Mouse (Mus musculus) limb, embryonic 14.5 days (tissue): Measurements from ENCODE around the gene Lnx1. TPM values are rescaled to one million over a fixed set of nuclear protein-coding genes. Genes with fewer than 3 reads are reported as not detected.

Experiments used
- ATAC-seq: fragments of 200-750 bp; cut with Nextera tagmentation; 2 replicates; pipeline ENCODE4 v1.8.0; 2017; ENCODE audit warnings: low read depth, moderate number of reproducible peaks, moderate TSS enrichment; ENCODE audit not compliant: low FRiP score
- DNase-seq: peaks from one replicate; pipeline ENCODE4 v3.0.0-alpha.2; 2015; ENCODE audit warnings: low spot score
- H3K27ac ChIP-seq: fragments of 300-500 bp; sonication (generic); replicated peaks from 2 replicates; pipeline ENCODE4 v1.5.1; 2014; ENCODE audit warnings: low read depth, mild to moderate bottlenecking, low read length, moderate library complexity, mixed read lengths
- H3K27me3 ChIP-seq: fragments of 300-500 bp; sonication (generic); 2 replicates; pipeline ENCODE4 v1.6.1; 2014; ENCODE audit warnings: low read length, mixed read lengths; ENCODE audit not compliant: control insufficient read depth, insufficient read depth
- H3K36me3 ChIP-seq: fragments of 300-500 bp; sonication (generic); 2 replicates; pipeline ENCODE4 v1.6.1; 2014; ENCODE audit warnings: mild to moderate bottlenecking, low read length, moderate library complexity, mixed read lengths; ENCODE audit not compliant: control insufficient read depth, insufficient read depth
- H3K4me1 ChIP-seq: fragments of 300-500 bp; sonication (generic); 2 replicates; pipeline ENCODE4 v1.6.1; 2014; ENCODE audit warnings: antibody characterized with exemption, low read length, mixed read lengths; ENCODE audit not compliant: control insufficient read depth, insufficient read depth
- H3K4me2 ChIP-seq: fragments of 300-500 bp; sonication (generic); replicated peaks from 2 replicates; pipeline ENCODE4 v1.6.1; 2014; ENCODE audit warnings: low read depth, mild to moderate bottlenecking, low read length, moderate library complexity; ENCODE audit not compliant: severe bottlenecking
- H3K4me3 ChIP-seq: fragments of 300-500 bp; sonication (generic); replicated peaks from 2 replicates; pipeline ENCODE4 v1.5.1; 2014; ENCODE audit warnings: low read length
- H3K9ac ChIP-seq: fragments of 300-500 bp; sonication (generic); 2 replicates; pipeline ENCODE4 v1.6.1; 2014; ENCODE audit warnings: mild to moderate bottlenecking, low read depth, low read length, moderate library complexity; ENCODE audit not compliant: severe bottlenecking
- H3K9me3 ChIP-seq: fragments of 300-500 bp; sonication (generic); 2 replicates; pipeline ENCODE4 v1.6.1; 2016; ENCODE audit warnings: low read length; ENCODE audit not compliant: control insufficient read depth
- POLR2A ChIP-seq: fragments of 200-500 bp; IDR thresholded peaks from 2 replicates; pipeline ENCODE4 v1.8.0; 2012; ENCODE audit warnings: inconsistent platforms, mild to moderate bottlenecking, moderate library complexity, borderline replicate concordance; ENCODE audit not compliant: insufficient read depth, insufficient read length; ENCODE audit errors: extremely low read depth
- WGBS: fragments of 180-500 bp; shearing (Covaris S2); extraction: QIAGEN DNeasy Blood & Tissue Kit; methylation state at CpG from one replicate; pipeline ENCODE4 v1.1.7; 2014; 5-methylcytosine and 5-hydroxymethylcytosine counted together
- polyA plus RNA-seq, 2 experiments: library from polyadenylated mRNA; depleted of rRNA in 1 of 2; stranded (reverse) in 1 of 2; unstranded in 1 of 2; fragments of >200 nt; fragmentation: Nextera tagmentation in 1 of 2; extraction: Ambion mirVana in 1 of 2; gene quantifications; 2 replicates each; pipeline versions ENCODE4 v1.2.1 to v1.2.3; 2012 to 2014

Gene Lnx1
- polyA plus RNA-seq, 2 experiments, result 0.92 to 1.0 TPM

GRCm38 (mm10) chr5:74657930-74658329, 44.8 kb downstream of the Lnx1 start:
- Histone ChIP-seq H3K9me3 (no peaks in the 10 kb centered on the region), H3K36me3 (no peaks in the 10 kb centered on the region), H3K4me1 (peaks cover 16% of the 10 kb centered on the region), H3K27ac (no peak overlapping the region), H3K4me3 (no peak overlapping the region), H3K4me2 (no peak overlapping the region), H3K27me3 (no peaks in the 10 kb centered on the region), H3K9ac (no peak overlapping the region)
- ATAC-seq (no peak), DNase-seq (peak; percentile 43)
- 50% methylated on average over 6 of the region's 6 CpGs for WGBS
- no peak for TF ChIP-seq POLR2A

GRCm38 (mm10) chr5:74656410-74656809, 46.3 kb downstream of the Lnx1 start:
- Histone ChIP-seq H3K9me3 (no peaks in the 10 kb centered on the region), H3K36me3 (no peaks in the 10 kb centered on the region), H3K4me1 (peaks cover 16% of the 10 kb centered on the region), H3K27me3 (no peaks in the 10 kb centered on the region), H3K9ac (no peak overlapping the region), H3K4me3 (no peak overlapping the region), H3K4me2 (no peak overlapping the region), H3K27ac (no peak overlapping the region)
- DNase-seq, result no peak
- TF ChIP-seq POLR2A, result no peak
- no peak for ATAC-seq
- WGBS, result 82% methylated on average over 5 of the region's 5 CpGs

- H3K9ac ChIP-seq, result no peak overlapping the region
- H3K27me3 ChIP-seq, result no peaks in the 10 kb centered on the region
- H3K36me3 ChIP-seq, result no peaks in the 10 kb centered on the region
- H3K9me3 ChIP-seq, result no peaks in the 10 kb centered on the region
- DNase-seq (no peak), ATAC-seq (no peak)
- H3K4me1 ChIP-seq, result peaks cover 6% of the 10 kb centered on the region
- H3K27ac ChIP-seq, result no peak overlapping the region
- TF ChIP-seq POLR2A, result no peak
- no peak overlapping the region for H3K4me2 ChIP-seq
- no peak overlapping the region for H3K4me3 ChIP-seq
- WGBS, result 73% methylated on average over 6 of the region's 6 CpGs
Measured at GRCm38 (mm10) chr5:74654527-74654926, 48.2 kb downstream of the Lnx1 start.

GRCm38 (mm10) chr5:74653766-74654165, 48.9 kb downstream of the Lnx1 start:
- Histone ChIP-seq H3K36me3 (no peaks in the 10 kb centered on the region), H3K4me1 (peaks cover 6% of the 10 kb centered on the region), H3K4me2 (no peak overlapping the region), H3K4me3 (no peak overlapping the region), H3K27ac (no peak overlapping the region), H3K9me3 (no peaks in the 10 kb centered on the region), H3K27me3 (no peaks in the 10 kb centered on the region), H3K9ac (no peak overlapping the region)
- DNase-seq (no peak), ATAC-seq (no peak)
- 82% methylated on average over 10 of the region's 10 CpGs for WGBS
- no peak for TF ChIP-seq POLR2A

- Histone ChIP-seq H3K27me3 (no peaks in the 10 kb centered on the region), H3K27ac (no peak overlapping the region), H3K4me3 (no peak overlapping the region), H3K4me2 (no peak overlapping the region), H3K36me3 (no peaks in the 10 kb centered on the region), H3K4me1 (peaks cover 7% of the 10 kb centered on the region), H3K9me3 (no peaks in the 10 kb centered on the region), H3K9ac (no peak overlapping the region)
- TF ChIP-seq POLR2A, result no peak
- no peak for DNase-seq
- ATAC-seq, result no peak
- 96% methylated on average over 1 of the region's 1 CpGs for WGBS
Measured at GRCm38 (mm10) chr5:74649122-74649521, 53.6 kb downstream of the Lnx1 start.

- Histone ChIP-seq H3K4me2 (no peak overlapping the region), H3K9me3 (no peaks in the 10 kb centered on the region), H3K9ac (no peak overlapping the region), H3K4me1 (peaks cover 7% of the 10 kb centered on the region; the same call in 1 of the 2 replicates), H3K4me3 (no peak overlapping the region), H3K27ac (no peak overlapping the region), H3K36me3 (no peaks in the 10 kb centered on the region), H3K27me3 (no peaks in the 10 kb centered on the region)
- DNase-seq (no peak), ATAC-seq (no peak)
- WGBS, result 81% methylated on average over 9 of the region's 9 CpGs
- TF ChIP-seq POLR2A, result no peak
Measured at GRCm38 (mm10) chr5:74648216-74648615, 54.5 kb downstream of the Lnx1 start.
